Mouse (Mus musculus) thymus, postnatal 14 days (tissue): ENCODE measurements around the gene Heatr6.

Experiments
- DNase-seq: peaks from one replicate; pipeline ENCODE4 v3.0.0; 2021

The Heatr6 gene

DNA sequence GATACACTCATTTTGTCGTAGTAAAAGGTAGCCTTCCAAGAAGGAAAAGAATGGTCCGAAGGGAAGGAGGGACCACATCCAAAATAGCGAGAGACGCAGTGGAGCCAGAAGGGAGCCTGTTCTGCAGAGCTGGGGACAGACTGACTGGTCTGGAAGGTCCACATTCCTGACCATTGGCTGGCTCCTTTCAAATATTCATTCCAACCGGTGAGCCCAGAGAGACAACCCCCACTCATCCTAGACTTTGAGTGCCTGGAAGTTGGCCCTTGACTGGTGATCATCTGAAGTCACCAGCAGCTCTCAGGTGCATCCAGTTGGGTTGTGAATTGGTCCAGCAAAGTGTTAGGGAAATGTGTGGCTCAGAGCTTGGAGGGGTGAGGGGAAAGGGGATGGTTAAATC, 61.7 kb downstream of the Heatr6 start:
- no peak for DNase-seq

DNA sequence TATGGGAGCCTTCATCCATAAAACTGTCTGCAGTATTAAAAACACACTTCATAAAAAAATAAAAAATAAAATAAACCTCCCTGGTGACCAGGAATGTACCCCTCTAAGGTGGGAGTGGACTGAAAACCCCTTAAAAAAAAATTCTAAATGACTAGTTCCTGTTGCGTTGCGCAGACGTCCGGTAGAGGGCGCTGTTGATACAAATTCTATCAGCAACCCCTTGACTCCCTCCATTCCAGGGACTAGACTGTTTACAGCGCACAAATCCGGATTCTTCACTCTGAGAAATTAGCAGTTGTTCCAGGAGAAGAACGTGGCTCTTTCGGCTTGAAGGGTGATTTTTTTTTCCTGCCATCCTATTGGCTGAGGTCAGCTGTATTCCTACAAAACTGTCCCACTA, 62.1 kb downstream of the Heatr6 start:
- peak; percentile 35 for DNase-seq

DNA sequence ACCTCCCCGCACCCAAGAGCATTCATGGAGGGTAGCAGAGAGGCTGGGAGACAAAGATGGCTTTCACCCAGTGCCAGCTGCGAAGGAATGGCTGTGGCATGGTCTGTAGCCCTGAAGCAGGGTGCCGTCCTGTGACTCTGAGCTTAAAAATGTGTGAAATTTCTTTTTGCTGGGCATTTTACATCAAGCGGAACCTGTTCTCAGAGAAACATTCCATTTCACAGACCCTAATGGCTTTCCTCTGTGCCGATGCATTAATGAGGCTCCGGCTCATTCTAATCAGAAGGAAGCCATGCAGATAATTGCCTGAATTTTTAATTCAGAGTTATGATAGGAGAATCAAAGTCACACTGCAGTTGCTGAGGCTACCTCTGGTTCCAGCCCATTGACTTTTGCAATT, 63.6 kb downstream of the Heatr6 start:
- DNase-seq = no peak

DNA sequence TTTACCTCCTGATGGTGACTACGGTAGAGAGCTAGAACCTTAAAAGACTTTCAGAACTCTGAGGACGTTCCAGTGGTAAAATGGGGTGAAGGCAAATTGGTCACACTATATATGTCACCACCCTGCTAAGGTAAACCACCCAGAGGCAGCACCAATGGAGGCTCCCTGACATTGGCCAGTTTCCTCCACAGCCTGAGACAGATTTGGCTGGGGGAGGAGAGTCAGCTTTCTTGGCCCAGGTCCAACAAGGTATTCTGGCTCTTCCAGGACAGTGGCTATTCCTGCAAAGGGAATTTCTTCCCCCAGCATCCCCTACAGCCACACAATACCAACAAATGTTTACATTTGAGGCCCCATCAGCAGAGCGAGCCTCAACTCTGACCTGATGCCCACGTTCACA, 64.5 kb downstream of the Heatr6 start:
- DNase-seq = no peak

DNA sequence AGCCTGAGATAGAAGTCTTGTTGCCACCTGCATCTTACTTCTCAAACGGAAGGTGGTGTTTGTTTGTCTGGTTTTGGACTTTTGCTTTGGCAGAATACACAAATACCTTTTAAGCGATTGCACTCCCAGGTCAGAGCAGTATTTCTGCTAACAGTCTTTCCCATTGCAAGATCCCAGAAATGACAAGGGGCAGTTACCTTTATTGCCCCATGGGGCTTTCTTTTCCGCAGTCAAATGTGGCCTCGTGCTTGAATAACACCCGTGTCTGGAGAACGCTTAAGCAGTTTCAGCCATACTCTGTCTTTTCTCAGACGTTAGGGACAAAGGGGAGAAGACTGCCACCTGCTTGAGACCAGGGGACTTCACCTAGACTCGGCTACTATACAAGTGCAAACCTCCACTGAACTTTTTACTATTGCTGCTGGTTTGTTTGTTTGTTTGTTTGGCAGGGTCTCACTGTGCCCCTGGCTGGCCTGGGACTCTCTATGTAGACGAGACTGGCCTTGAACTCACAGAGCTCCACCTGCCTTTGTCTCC, 65.2 kb downstream of the Heatr6 start:
- DNase-seq = no peak

DNA sequence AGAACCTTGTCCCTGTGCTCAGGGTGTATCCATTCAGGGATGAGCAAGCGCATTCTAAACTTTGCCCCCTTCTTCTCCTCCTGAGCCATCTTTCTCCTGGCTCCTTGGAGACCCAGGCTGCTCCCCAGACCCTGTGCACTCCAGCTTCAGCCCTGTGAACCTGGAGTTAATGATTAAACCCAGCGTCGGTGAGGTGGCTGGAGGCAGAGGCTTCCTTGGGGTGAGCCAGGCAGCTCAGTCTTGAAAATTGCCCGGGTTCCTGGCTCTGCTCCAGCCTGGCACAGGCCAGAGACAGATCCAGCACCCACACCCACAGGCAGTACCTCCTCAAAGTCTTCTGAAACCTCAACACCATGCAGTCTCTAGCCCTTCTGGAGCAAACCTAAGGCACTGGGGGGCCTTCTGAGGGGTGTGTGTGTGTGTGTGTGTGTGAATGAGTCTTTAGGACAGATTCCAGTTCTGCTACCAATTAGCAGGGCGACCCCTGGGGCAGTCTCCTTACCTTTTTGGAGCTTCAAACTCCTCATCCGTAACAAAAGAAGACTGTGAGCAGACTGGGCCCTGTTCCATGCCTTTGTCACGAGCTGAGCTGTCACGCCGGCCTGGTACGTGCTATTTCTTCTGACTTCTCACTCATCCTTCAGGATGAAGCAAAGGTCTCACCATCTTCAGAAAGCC, 66.4 kb downstream of the Heatr6 start:
- DNase-seq = no peak

DNA sequence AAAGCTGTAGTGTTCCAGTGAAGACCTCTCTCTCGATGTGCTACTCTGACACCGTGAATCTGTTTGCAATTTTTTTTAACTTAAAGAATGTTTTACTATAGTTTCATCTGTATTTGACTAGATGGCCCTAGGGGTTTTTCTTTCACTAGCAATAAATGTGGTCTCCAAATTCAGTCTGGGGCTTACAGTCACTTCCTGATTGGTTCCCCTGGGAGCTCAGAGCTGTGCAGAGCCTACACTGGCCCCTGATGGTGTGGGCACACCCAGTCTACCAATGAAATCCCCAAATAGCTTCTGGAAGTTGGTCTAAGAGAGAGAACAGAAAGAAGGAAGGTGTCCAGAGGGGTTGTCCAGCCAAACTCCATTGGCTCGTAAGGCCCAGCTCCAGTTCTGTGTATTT, 72.6 kb downstream of the Heatr6 start:
- no peak for DNase-seq

DNA sequence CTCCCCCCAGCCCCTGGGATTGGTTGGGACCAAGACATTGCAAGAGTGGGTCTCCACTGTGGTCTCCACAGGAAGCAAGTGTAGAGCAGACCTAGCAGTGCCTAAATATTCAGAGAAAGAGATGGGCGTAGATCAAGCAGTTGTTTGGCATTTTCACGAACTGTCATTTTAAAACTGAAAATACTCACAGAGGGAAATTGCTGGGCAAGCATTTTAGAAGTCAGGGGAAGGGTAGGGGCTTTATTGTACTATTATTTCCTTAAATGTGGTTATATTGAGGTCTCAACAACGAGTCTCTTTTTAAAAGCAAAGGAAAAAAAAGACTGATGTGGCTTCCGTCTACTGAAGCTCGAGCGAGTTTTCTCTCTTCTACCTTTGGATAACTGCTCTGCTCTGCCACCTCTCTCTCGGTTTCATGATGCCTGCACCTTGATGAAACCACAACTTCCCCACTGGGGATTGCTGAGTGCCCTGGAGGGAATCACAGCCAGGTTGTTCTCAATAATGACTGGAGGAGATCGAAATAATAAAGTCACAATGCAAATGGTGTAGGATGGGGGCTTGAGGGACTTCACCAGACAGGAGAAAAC, 75.2 kb downstream of the Heatr6 start:
- no peak for DNase-seq

DNA sequence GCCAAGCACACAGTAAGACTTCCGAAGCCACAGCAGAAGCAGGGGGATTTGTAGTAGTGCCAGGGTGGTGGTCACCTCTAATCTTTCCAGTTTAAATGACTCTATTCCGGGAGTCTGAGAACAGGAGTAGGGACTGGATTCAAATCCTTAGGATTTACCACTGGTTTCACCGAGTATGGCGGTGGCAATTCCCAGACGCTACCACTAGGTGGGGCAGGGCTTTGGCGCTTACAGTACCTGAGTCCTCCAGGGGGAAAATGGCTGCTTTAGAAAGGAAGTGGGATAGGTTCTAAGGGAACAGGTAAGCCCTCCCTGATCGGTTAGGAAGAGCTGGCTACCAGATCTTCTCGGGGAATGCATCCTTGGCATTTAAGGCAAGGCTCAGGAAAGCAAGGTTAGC, 78.9 kb downstream of the Heatr6 start:
- peak; percentile 55 for DNase-seq
